ENCODE assay signal across 18 mouse cellular contexts in the genomic region with DNA sequence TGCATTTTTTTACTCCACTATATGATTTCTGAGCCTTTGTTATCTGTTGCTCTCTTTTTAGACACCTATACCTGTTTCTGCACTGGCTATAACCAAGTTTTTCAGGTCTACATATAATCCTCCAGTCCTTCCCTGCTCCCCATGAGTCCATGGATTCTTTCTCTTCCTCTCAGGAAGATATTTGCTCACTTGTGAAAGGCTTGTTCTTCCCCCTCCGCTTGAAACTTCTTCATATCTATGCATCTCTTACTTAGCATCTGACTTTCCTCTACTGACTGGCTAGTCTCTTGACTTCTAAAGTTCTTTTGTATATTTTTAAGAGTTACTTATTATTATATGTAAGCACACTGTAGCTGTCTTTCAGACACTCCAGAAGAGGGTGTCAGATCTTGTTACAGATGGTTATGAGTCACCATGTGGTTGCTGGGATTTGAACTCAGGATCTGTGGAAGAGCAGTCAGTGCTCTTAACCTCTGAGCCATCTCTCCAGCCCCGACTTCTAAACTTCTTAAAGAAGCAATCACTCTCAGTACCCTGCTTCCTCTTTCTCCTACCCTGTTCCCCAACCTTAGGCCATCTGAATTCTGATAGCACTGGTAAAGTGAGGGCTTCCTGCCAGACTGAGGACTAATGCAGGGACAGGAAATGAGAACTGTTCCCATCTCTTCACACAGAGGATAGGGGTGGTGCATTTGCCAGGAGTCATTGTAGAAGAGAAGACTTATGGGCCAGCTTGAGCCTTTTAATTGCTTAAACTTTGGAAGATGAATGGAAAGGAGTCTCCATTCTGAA. TPM values are rescaled to one million over a fixed set of nuclear protein-coding genes. Genes with fewer than 3 reads are reported as not detected.
DNase-seq lines count a peak whose midpoint lies in the region; ATAC-seq lines count a peak whose summit lies in the region.
"Had no signal": no experiment of that assay in that cellular context is flagged by ENCODE, and none has a peak within 500 bp of the region (broad histone marks: within the 10 kb centered on the region; RNA-seq: fewer than 3 reads in every experiment).

No protein-coding gene starts in this region.

- ATAC-seq in common myeloid progenitor, adult 5-6 weeks (replicated peaks; ENCODE audit: low read depth, poor library complexity, severe bottlenecking), result peak; percentile 89
- ATAC-seq in monocyte, adult 5-6 weeks (replicated peaks; ENCODE audit: insufficient number of reproducible peaks, low FRiP score, low TSS enrichment, poor library complexity, severe bottlenecking), result 0 out of 2 replicates have a peak, but pooled peaks have one; percentile 27
- ATAC-seq: midbrain, embryonic 15.5 days had no signal

- DNase-seq in layer of hippocampus, adult 9-11 months, result peak; percentile 11
- no peak for DNase-seq in layer of hippocampus, adult 8-10 months (ENCODE audit: low spot score in 2 of 2)
- peak; percentile 37 for DNase-seq in CD4-positive helper T cell, adult 2 months (ENCODE audit: low read depth, low spot score)
- DNase-seq in frontal cortex, adult 2 months (ENCODE audit: extremely low spot score in 1 of 2, low spot score in 1 of 2), result no peak
- no peak for DNase-seq in right cerebral cortex, postnatal 4 days
- DNase-seq: adrenal gland, postnatal 14 days; cerebellum, adult 11 months; cerebellum, postnatal 36 days; gastrocnemius, postnatal 10 days; lung, postnatal 14 days; retina, postnatal 1 day; thymus, adult 18-20 months had no signal

RNA-seq across cellular contexts. Expression of a gene that starts 51.0 kb away (rescaled TPM):
- total RNA-seq in layer of hippocampus, adult 8-10 months (2022), result under 1 TPM; 0.45 to 0.89 (median 0.67) TPM
- total RNA-seq in common myeloid progenitor, adult 5-6 weeks (2017), result 1.1 and 3.2 TPM in 2 replicates
- total RNA-seq in monocyte, adult 5-6 weeks (2017), result 0.11 to 1.3 TPM (median 0.48 TPM) in 3 replicates
- polyA plus RNA-seq in frontal cortex, adult 2 months (2012; rRNA removed), result 0.48 and 0.66 TPM in 2 replicates
- polyA plus RNA-seq: C2C12 had no signal

RNA-seq across cellular contexts. Expression of a gene that starts 51.3 kb away (rescaled TPM):
- total RNA-seq in layer of hippocampus, adult 8-10 months (2022), result 1 to 10 TPM in 1 of 4 experiments, under 1 TPM in 3; 0.59 to 1.2 (median 0.92) TPM
- total RNA-seq in common myeloid progenitor, adult 5-6 weeks (2017), result 1.1 and 3.2 TPM in 2 replicates
- 0.86 to 2.5 TPM (median 2.2 TPM) in 3 replicates for total RNA-seq in monocyte, adult 5-6 weeks (2017)
- polyA plus RNA-seq in frontal cortex, adult 2 months (2012; rRNA removed), result 0.27 and 0.80 TPM in 2 replicates
- polyA plus RNA-seq: C2C12; large intestine, adult 2 months; urinary bladder, adult 2 months had no signal

Comparison
In these comparisons a context has a peak if more than half of its experiments do, and no peak if none do; other contexts are left out.
1. DNase-seq: peak in layer of hippocampus, adult 9-11 months (single experiment) and CD4-positive helper T cell, adult 2 months (single experiment); none in layer of hippocampus, adult 8-10 months (0 of 2), frontal cortex, adult 2 months (0 of 2) and right cerebral cortex, postnatal 4 days (single experiment).